9 mouse cellular contexts compared by ENCODE assay signal in genomic region chr15:97498375-97498774, GRCm38 (mm10).
DNase-seq lines count a peak whose midpoint lies in the region; ATAC-seq lines count a peak whose summit lies in the region.
"Had no signal": no experiment of that assay in that cellular context is flagged by ENCODE, and none has a peak within 500 bp of the region (broad histone marks: within the 10 kb centered on the region; RNA-seq: fewer than 3 reads in every experiment).

No protein-coding gene starts in this region.

- 90% methylated on average over 3 of the region's 3 CpGs for WGBS in midbrain, embryonic 11.5 days
- 85% methylated on average over 3 of the region's 3 CpGs for WGBS in midbrain, embryonic 10.5 days
- WGBS in neural tube, embryonic 15.5 days = 93% methylated on average over 3 of the region's 3 CpGs

- no peak overlapping the region for H3K9ac ChIP-seq in midbrain, embryonic 11.5 days (ENCODE audit: low read length)
- H3K9ac ChIP-seq in neural tube, embryonic 15.5 days (replicated peaks) = no peak overlapping the region
- H3K9ac ChIP-seq: liver, embryonic 13.5 days had no signal

- no peak overlapping the region for H3K4me3 ChIP-seq in midbrain, embryonic 11.5 days (ENCODE audit: low read depth, low read length)
- no peak overlapping the region for H3K4me3 ChIP-seq in midbrain, embryonic 10.5 days
- H3K4me3 ChIP-seq in neural tube, embryonic 15.5 days (replicated peaks) = no peak overlapping the region
- H3K4me3 ChIP-seq: liver, embryonic 13.5 days had no signal

- H3K4me1 ChIP-seq in midbrain, embryonic 11.5 days (ENCODE audit: control insufficient read depth, insufficient read depth, low read length) = no peaks in the 10 kb centered on the region
- no peaks in the 10 kb centered on the region for H3K4me1 ChIP-seq in midbrain, embryonic 10.5 days
- H3K4me1 ChIP-seq in neural tube, embryonic 15.5 days = no peaks in the 10 kb centered on the region
- H3K4me1 ChIP-seq: liver, embryonic 13.5 days had no signal

- H3K4me2 ChIP-seq in midbrain, embryonic 11.5 days = no peak overlapping the region
- no peak overlapping the region for H3K4me2 ChIP-seq in neural tube, embryonic 15.5 days
- H3K4me2 ChIP-seq: liver, embryonic 13.5 days had no signal

- no peak for ATAC-seq in midbrain, embryonic 11.5 days (ENCODE audit: low FRiP score)
- no peak for ATAC-seq in neural tube, embryonic 15.5 days (ENCODE audit: low FRiP score)

- H3K27ac ChIP-seq in midbrain, embryonic 11.5 days (ENCODE audit: low read depth, low read length) = no peak overlapping the region
- H3K27ac ChIP-seq in midbrain, embryonic 10.5 days (replicated peaks) = no peak overlapping the region
- no peak overlapping the region for H3K27ac ChIP-seq in neural tube, embryonic 15.5 days (replicated peaks)
- H3K27ac ChIP-seq: liver, embryonic 13.5 days had no signal

- H3K27me3 ChIP-seq in midbrain, embryonic 11.5 days (ENCODE audit: control insufficient read depth, insufficient read depth, low read length) = no peaks in the 10 kb centered on the region
- no peaks in the 10 kb centered on the region for H3K27me3 ChIP-seq in midbrain, embryonic 10.5 days (ENCODE audit: low read depth, poor library complexity, severe bottlenecking)
- no peaks in the 10 kb centered on the region for H3K27me3 ChIP-seq in neural tube, embryonic 15.5 days (replicated peaks)
- H3K27me3 ChIP-seq: liver, embryonic 13.5 days had no signal

- DNase-seq in adrenal gland, adult (ENCODE audit: inconsistent age in 2 of 2, low spot score in 1 of 2) = peak; percentile 13 to 57
- no peak for DNase-seq in adrenal gland, adult 8-10 months
- peak; percentile 35 for DNase-seq in midbrain, embryonic 11.5 days (ENCODE audit: low spot score, missing footprints)
- no peak for DNase-seq in midbrain, embryonic 10.5 days (ENCODE audit: low spot score)
- peak; percentile 83 for DNase-seq in naive thymus-derived CD4-positive, alpha-beta T cell, adult 2 months (ENCODE audit: low read depth)
- peak; percentile 7 for DNase-seq in yolk sac, embryonic 10.5 days (ENCODE audit: low spot score)
- DNase-seq in embryo, embryonic 10 days (ENCODE audit: low spot score) = no peak
- DNase-seq: liver, embryonic 13.5 days had no signal

- no peaks in the 10 kb centered on the region for H3K36me3 ChIP-seq in midbrain, embryonic 11.5 days (ENCODE audit: control insufficient read depth, insufficient read depth, low read length)
- no peaks in the 10 kb centered on the region for H3K36me3 ChIP-seq in midbrain, embryonic 10.5 days
- no peaks in the 10 kb centered on the region for H3K36me3 ChIP-seq in neural tube, embryonic 15.5 days
- H3K36me3 ChIP-seq: liver, embryonic 13.5 days had no signal

- H3K9me3 ChIP-seq in midbrain, embryonic 11.5 days (ENCODE audit: control insufficient read depth, low read length) = no peaks in the 10 kb centered on the region
- peaks cover 5% of the 10 kb centered on the region for H3K9me3 ChIP-seq in midbrain, embryonic 10.5 days (replicated peaks)
- 0 out of 2 replicates have a peak, but pooled peaks cover 4% of the 10 kb centered on the region for H3K9me3 ChIP-seq in neural tube, embryonic 15.5 days (replicated peaks)

Comparison
In these comparisons a context has a peak if more than half of its experiments do, and no peak if none do; other contexts are left out.
1. DNase-seq: peak in adrenal gland, adult (2 of 2), midbrain, embryonic 11.5 days (single experiment), naive thymus-derived CD4-positive, alpha-beta T cell, adult 2 months (single experiment) and yolk sac, embryonic 10.5 days (single experiment); none in adrenal gland, adult 8-10 months (single experiment), midbrain, embryonic 10.5 days (single experiment) and embryo, embryonic 10 days (single experiment).